8 mouse cellular contexts compared by ENCODE assay signal in the genomic region with DNA sequence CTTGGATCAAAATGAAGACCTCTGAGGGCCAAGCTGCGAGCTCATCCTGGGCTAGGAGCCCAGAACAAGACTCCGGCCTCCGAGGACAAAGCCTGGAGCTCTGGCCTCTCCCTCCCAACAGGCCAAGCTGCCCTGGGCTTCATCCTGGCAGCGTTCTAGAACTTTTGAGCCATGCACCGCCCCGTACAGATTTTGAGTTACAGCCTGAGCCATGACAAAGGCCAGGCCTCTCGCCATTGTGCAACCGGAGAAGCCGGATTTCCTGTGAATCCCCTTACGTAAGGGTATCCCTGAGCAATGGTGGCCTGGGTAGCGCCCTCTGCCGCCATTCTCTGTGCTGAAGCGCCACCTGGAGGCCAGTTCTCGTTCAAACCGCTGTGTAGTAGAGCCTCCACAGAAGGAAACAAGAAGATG.
DNase-seq lines count a peak whose midpoint lies in the region; ATAC-seq lines count a peak whose summit lies in the region.

No protein-coding gene starts in this region.

- 0 out of 2 replicates have a peak overlapping the region, but pooled peaks have one; percentile 2 for H3K4me3 ChIP-seq in hindbrain, embryonic 14.5 days (replicated peaks; ENCODE audit: low read length)

- H3K4me1 ChIP-seq in hindbrain, embryonic 14.5 days (replicated peaks; ENCODE audit: control insufficient read depth, insufficient read depth, low read length) = 0 out of 2 replicates have a peak, but pooled peaks cover 7% of the 10 kb centered on the region

- no peaks in the 10 kb centered on the region for H3K36me3 ChIP-seq in hindbrain, embryonic 14.5 days (replicated peaks; ENCODE audit: control insufficient read depth, insufficient read depth)

- peak overlapping the region; percentile 39 for H3K9ac ChIP-seq in hindbrain, embryonic 14.5 days

- peak overlapping the region; percentile 36 for H3K4me2 ChIP-seq in hindbrain, embryonic 14.5 days (replicated peaks)

- H3K9me3 ChIP-seq in hindbrain, embryonic 14.5 days (ENCODE audit: control insufficient read depth, low read length) = no peaks in the 10 kb centered on the region

- peak; percentile 97 for DNase-seq in NIH3T3 (ENCODE audit: low read depth)
- DNase-seq in cerebellum, postnatal 10 days = peak; percentile 98 to 99
- DNase-seq in frontal cortex, postnatal 25 days (ENCODE audit: low spot score in 2 of 2) = peak; percentile 96
- peak; percentile 97 for DNase-seq in hindbrain, embryonic 14.5 days (ENCODE audit: low spot score)
- peak; percentile 92 to 93 for DNase-seq in layer of hippocampus, postnatal 36 days
- DNase-seq in lung, postnatal 36 days = peak; percentile 98
- DNase-seq in retina, postnatal 1 day = peak; percentile 94
- DNase-seq in urinary bladder, adult 18-20 months (ENCODE audit: low spot score in 2 of 2) = peak; percentile 92 to 96

- no peaks in the 10 kb centered on the region for H3K27me3 ChIP-seq in hindbrain, embryonic 14.5 days (ENCODE audit: control insufficient read depth, insufficient read depth, low read length)

- 18% methylated on average over 15 of the region's 15 CpGs for WGBS in hindbrain, embryonic 14.5 days

- peak; percentile 96 for ATAC-seq in hindbrain, embryonic 14.5 days (ENCODE audit: low FRiP score)

- peak overlapping the region; percentile 45 for H3K27ac ChIP-seq in hindbrain, embryonic 14.5 days

Comparison
In these comparisons a context has a peak if more than half of its experiments do, and no peak if none do; other contexts are left out.
1. Peak in every context shown above with its lines: DNase-seq, ATAC-seq, H3K4me3 ChIP-seq and H3K27ac ChIP-seq.